Mouse (Mus musculus): ENCODE measurements at regions not wholly inside any gene's neighbourhood (a gene's known extent, or its start where the extent isn't known, plus 50 kb on each side); places are given as distances from the start of the nearest gene placed in this dataset.

- TF ChIP-seq POLR2A (IDR thresholded peaks at IDR 0.05; ENCODE audit: borderline replicate concordance, low read depth, low read length) (no peak), CTCF (IDR thresholded peaks at IDR 0.05; ENCODE audit: low read depth, low read length) (no peak)
These were observed 73.4 kb upstream of the Arntl start for GRCm38 (mm10) chr7:113133891-113134290.
